Mouse (Mus musculus): ENCODE data around the gene Tcea2. TPM values are rescaled to one million over a fixed set of nuclear protein-coding genes. Genes with fewer than 3 reads are reported as not detected.

Gene Tcea2
- 1 to 10 TPM; 7.5 to 9.7 TPM for total RNA-seq (2021)
- long read RNA-seq, experiment 1, partial matches to known transcripts: 1 of 2 reads
- long read RNA-seq, experiment 1, other reads (novel, unspliced or antisense): 1 of 2 reads
- long read RNA-seq, experiment 2, partial matches to known transcripts: 0 of 5 reads
- long read RNA-seq, experiment 2, other reads (novel, unspliced or antisense): 4 of 5 reads

DNA sequence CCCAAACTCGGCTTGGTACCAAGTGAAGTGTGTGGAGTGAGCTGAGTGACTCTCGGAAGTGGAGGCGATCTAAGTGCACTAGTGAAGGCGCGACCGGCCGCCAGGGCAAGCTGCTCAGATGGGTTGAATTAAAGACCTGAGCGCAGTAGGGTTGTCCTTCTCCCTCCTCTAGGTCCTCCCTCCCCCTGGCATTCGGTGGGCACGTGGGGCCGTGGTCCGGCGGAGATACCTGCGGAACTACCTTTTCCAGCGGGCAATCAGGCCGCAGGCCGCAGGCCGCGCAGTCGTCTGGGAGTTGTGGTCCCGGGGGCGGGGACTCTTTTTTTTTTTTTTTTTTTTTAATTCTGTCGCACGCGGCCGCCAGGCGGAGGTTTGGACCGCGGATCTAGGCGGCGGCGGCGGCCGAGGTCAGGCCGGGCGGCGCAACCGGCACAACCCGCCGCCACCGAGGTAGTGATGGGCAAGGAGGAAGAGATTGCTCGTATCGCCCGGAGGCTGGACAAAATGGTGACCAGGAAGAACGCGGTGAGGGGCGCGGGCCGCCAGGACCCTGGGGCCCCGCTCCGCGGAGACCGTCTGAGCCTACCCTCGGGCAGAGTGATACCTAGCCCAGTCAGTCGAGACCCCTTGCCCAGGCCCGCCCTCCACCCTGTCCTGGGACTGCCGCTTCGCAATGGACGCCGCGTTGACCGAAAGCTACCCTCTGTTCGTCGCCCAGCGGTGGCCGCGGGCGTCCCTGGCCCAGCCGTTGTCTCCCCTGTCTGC is at the start of gene Tcea2:
TSS of gene Tcea2 (plus strand) at position 360 of the 765 bp plus-strand sequence.
- peak in 1 of 2 experiments; percentile 64 for DNase-seq (ENCODE audit: low spot score in 2 of 2)

DNA sequence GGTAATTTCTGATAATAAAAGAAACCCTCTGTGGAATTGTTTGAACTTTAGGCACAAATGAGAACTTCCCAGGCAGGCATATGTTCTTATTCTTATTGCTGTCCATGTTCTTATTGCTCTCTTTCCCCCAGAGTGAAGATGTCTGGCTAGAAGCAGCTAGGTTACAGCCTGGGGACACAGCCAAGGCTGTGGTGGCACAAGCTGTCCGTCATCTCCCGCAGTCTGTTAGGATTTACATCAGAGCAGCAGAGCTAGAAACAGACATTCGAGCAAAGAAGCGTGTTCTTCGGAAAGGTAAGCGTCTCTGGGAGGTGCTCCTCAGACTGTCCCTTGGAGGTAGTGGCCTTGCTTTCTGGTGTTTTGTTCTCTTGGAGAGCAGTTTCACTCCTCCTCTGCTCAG is 47.5 kb upstream of the Tcea2 start:
- no peak for DNase-seq (ENCODE audit: low spot score in 2 of 2)

DNA sequence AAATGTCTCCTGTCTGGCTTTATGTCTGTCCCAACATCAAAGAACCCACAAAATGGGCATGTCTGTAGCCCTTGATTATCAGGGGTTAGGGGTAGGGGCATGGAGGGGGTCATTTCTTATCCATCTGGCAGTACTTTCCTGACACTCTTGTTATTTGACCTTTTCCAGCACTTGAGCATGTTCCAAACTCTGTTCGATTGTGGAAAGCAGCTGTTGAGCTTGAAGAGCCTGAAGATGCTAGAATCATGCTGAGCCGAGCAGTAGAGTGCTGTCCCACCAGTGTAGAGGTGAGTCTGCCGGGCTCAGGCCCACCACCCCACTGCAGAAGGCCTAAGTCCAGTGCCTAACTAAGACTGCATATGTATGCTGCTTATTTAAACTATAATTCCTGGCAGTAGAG is 44.2 kb upstream of the Tcea2 start:
- no peak for DNase-seq (ENCODE audit: low spot score in 2 of 2)

DNA sequence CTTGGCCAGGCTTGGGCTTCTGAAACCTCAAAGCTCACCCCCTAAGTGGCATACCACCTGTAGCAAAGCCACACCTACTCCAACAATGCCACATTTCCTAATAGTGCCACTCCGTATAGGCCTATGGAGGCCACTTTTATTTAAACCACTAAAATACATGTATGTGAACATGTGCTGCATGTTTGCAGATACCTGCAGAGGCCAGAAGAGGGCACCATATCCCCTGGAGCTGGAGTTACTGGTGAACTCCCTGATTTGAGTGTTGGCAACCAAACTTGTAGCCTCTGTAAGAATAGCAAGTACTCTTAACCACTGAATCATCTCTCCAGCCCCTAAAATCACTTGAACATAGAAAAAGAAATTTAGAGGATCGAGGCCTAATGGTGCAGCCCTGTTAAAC is 35.7 kb upstream of the Tcea2 start:
- peak in 1 of 2 experiments; percentile 30 for DNase-seq (ENCODE audit: low spot score in 2 of 2)

DNA sequence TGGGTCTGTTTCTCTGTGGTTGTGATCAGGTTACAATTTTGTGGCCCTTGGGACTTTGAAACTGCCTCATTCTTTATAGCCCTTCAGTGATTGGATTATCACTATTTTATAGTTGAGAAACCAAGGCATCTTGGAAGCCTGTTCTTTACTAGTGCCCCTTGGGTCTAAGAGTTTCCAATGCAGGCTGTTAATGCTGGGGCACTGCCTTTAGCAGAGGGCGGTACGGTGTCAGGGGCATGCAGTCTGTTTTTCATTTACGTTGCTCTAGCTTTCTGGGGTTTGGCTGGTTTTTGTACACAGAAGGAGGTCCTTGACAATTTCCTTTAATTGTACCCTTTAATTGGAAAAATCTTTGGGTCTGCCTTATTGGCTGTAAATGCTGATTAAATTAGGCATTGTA is 34.4 kb upstream of the Tcea2 start:
- no peak for DNase-seq (ENCODE audit: low spot score in 2 of 2)

DNA sequence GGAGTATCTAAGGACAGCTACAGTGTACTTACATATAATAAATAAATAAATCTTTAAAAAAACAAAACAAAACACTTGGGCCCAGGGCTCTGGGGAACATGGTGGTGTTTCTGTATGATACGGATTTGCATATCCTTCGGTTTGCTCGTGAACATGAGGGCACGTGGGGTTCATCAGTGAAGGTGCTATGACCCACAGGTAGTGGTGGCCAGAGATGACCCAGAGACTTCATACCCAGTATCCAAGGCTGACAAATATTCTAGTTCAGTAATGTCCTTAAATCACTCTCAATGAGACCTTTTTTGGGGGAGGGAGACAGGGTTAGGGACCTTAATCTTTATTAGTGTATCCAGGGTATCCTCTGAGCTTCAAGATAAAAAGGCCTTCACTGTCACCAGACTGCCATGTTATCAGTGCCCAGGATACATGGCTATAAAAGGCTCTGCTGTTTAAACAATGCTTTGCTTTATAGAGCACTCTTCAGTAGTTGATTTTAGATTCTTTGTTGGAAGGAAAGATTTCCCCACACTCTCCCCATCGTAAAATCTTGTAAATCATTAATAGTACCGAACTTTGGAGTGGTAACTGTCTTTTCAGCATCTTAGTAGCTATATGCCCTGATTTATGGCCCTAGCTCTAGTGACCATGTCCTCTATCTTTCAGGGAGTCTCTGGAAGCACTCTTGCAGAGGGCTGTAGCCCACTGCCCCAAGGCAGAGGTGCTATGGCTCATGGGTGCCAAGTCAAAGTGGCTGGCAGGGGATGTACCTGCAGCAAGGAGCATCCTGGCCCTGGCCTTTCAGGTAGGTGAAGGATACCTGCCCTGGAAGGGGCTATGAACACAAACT is 33.3 kb upstream of the Tcea2 start:
- no peak for DNase-seq (ENCODE audit: low spot score in 2 of 2)

DNA sequence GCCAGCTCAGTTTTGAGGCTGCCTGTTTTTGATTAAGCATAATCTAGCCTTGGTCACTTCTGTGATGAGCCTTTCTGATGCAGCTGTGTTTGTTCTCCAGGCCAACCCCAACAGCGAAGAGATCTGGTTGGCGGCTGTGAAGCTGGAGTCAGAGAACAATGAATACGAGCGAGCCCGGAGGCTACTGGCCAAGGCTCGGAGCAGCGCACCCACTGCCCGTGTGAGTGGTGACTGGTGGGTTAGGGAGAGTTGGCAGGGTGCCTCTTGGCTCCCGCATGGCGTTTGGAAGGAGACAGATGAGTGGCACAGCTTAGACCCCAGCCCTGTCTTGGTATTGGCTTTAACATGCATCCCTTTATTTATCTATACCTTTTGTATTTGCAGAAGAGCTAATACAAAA is 31.2 kb upstream of the Tcea2 start:
- no peak for DNase-seq (ENCODE audit: low spot score in 2 of 2)

DNA sequence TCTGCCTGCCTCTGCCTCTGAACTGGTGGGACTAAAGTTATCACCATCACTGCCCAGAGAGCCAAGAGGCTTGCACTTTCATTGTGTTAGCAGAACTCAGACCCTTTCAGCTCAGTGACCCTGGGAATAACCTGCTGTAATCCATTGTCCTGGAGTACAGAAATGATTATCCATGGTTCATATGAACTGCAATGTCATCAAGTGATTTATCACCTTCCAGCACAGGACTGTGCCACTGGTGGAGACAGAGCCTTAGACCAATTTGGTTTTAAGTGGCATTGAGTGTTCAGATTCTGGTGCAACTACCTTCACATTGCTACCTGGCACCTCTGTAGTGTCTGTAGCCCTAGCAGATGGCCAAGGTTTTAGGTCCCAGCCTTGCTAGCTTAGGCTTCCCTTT is 27.0 kb upstream of the Tcea2 start:
- no peak for DNase-seq (ENCODE audit: low spot score in 2 of 2)

DNA sequence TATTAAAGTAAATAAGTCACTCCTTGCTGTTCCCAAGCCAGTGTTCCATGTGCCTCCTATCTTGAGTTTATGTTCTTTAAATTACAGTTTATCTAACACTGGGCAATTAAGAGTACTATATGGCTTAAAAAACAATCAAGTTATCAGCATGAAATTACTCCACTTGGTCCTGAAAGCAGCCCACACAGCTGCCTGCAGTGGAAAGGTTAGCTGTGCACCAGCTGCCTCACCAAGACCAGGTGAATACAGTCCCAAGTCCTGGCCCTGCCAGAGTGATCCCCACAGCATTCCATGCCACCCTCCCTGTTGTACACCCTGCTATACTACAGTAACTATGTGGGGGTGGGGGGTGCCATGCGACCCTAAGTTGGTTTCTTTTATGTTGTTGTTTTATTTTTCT is 26.6 kb upstream of the Tcea2 start:
- DNase-seq (ENCODE audit: low spot score in 2 of 2): no peak

DNA sequence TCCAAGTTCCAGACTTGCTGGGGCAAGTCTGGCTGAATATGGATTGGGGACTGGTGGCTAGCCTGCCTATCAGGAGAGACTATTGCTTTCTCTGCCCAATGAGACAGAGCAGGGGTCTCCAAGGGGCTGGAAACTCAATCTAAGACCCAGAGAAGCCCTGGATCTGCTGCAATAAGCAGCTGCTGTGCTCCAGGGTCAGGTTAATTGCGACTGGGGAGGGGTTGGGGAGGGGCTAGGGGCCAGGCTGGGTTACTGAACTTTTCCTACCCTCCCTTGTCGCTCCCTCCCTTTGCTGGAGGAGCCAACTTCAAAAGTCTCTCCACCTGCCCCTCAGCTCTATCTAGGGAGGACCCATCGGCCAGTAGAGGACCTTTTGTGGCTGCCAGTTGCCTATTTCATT is 23.4 kb upstream of the Tcea2 start, which contains the start of gene Gm29797:
TSS of gene Gm29797 (plus strand) at position 301 of the 400 bp plus-strand sequence.
- no peak for DNase-seq (ENCODE audit: low spot score in 2 of 2)

DNA sequence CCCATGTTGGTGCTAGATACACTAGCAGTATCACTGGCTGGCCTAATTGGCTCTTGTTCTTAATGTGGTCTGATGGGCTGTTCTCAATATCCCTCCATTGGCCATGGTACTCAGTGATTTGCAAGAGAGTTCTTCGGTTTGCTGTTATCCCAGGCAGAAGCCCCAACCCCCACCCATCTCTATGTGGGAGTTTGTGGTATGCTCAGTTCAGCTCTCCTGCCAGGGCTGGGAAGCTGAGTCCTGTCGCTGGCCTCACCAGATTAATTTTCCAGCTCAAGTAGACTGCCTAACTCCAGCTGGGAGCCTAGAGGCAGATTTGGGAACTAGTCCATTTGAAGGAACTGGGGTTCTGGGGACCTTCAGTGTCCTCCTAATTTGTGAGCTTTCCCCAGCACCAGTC is 22.7 kb upstream of the Tcea2 start:
- no peak for DNase-seq (ENCODE audit: low spot score in 2 of 2)

DNA sequence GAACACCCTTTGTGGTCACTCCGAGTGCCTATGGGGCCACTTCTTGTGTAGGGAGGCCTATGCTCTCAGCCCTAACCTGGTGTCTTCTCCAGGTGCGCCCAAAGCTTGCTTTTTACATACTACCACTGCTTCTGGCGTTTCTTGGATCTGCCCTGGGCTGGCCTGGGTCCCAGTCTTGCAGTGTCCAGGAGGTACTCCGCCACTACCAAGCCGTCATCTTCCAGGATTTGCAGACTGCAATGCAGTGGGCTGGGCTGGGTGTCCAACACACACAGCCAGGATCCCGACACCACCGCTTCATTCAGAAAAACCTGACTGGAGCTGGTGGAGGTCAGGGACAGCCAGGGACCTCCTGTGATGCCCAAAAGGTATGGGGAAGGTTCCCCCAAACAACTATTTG is 21.6 kb upstream of the Tcea2 start:
- no peak for DNase-seq (ENCODE audit: low spot score in 2 of 2)

DNA sequence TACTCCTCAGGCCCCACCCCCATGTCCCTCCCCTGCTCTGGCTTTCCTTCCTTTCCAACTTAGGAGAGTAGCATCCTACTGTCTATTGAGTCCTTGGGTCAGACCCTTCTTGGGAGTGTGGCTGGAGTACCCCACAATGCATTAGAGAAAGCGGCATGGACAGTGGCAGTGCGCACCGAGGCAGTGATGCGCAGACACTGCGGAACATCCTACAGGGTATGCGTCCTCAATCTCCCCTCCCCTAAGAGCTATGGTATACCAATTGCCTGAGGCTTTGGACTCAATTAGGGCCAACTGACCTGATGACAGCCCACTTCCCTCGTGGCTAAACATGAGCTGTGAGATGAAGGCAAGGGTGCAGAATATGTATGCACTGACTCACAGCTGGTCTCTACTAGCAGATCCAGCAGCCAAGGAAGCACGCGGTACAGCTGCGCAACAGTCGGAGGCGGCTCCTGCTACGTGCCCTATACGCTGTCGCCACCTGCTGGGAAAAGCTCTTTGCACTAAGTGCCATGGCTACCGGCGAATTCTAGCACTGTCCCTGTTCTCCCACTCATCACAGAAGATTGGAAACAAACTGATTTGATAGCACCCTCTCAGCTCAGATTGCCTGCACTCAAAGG is 21.1 kb upstream of the Tcea2 start:
- DNase-seq (ENCODE audit: low spot score in 2 of 2): peak in 1 of 2 experiments; percentile 58

DNA sequence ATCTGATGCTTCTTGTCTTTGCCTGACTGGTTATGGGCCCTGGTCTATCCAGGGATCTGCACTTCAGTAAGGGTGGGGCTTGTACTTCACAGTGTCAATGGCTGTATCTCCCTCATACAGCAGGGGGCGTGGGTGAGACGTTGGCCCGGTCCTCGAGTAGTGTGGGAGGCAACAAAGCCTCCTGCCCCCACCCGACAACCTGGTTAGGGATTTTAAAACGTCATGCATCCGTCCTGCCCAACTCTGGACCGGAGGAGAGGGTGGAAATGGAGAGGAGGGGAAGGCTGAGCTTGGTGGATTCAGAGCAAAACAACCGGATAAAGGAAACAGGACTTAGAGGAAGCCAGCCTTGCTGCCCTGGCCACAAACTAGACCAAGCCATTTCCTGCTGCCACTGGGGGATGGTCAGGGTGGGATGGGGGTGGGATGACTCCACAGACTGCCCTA is 20.5 kb upstream of the Tcea2 start:
- DNase-seq (ENCODE audit: low spot score in 2 of 2): peak; percentile 53 to 79

DNA sequence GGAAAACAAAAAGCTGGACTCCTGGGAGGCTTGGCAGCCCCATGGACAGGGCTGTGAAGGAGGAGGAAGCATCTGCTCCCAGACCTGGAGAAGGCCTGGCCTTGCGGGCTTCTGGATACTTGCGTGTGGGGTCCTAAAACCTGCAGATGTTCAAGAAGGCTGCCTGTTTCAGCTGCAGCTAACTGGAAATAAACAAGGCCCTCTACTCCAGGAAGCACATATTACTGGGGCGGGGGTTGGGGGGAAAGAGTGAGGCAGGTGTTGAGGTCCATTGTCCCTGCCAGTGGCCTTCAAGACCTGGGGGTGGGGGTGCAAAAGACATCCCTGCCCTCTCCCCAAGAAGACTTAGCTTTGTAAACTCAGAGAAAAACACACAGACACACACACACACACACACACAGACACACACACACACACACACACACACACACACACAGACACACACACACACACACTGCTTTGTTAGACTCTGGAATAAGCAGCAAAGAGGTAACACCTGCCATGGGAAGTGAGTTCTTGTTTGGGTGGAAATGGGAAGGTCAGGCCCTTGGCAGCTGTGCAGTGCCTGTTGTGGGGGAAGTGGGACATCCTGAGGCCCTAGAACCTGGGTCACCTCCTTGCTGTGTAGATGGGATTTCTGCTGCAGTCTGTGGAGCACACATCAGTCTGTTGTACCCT is 17.4 kb upstream of the Tcea2 start:
- no peak for DNase-seq (ENCODE audit: low spot score in 2 of 2)

DNA sequence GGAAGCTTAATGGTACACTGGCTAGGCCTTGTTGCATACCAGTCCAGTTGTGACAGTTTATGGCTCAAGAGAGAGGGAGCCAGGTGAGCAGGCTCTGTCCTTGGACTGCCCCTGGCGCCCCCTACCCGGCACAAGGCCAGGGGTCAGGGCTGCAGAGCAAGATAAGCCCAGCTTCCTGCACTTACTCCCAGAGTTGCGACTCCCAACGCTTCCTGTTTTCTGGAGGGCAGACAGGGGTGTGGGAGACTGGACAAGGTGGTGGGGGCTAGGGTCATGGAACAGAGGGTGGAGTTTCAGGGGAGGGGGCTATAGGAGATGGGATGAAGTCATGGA is 16.8 kb upstream of the Tcea2 start:
- DNase-seq (ENCODE audit: low spot score in 2 of 2): no peak

DNA sequence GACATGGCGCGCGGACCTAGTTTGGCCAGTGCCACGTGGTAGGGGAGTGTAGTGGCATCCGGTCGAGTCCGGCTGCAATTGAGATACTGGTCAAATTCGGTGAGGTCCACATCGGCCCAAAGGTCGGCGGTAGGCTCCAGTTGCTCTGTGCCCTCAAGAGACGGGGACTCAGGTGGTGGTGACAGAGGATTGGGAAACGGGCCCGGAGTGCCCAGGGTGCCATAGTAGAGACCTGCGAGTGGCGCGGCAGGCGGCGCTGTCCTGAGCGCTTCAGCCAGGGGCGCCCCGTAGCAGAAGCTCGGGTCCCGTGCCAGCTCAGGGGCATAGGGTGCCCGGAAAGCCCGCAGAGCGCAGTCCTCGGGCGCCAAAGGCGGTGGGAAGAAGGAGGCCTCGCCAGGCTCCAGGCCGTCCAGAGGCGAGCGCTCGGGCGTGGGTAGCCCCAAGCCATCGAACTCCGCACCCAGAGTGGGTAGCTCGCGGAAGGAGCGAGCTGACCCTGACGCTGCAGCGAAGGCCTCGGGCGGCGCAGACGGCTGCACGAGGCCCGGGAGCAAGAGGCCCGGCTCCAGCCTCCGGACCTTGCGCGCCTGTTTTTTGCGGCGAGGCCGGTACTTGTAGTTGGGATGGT is 9.7 kb upstream of the Tcea2 start:
- DNase-seq (ENCODE audit: low spot score in 2 of 2): no peak

DNA sequence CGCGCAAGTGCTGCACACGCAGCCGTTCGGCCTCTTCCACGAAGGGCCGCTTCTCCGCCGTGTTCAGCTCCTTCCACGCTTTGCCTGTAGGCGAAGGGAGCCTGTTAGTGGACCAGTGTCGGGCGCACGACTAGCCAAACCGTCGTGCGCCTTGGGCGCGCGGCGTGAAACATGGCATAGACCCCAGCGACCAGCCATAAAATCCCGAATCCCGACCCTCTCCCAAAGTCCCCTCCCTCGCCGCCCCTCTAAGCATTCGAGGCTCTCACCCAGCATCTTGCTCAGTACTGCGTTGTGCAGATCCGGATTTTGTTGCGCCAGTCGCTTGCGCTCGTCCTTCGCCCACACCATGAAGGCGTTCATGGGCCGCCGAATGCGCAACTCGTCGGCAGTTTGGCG is 9.2 kb upstream of the Tcea2 start:
- no peak for DNase-seq (ENCODE audit: low spot score in 2 of 2)

DNA sequence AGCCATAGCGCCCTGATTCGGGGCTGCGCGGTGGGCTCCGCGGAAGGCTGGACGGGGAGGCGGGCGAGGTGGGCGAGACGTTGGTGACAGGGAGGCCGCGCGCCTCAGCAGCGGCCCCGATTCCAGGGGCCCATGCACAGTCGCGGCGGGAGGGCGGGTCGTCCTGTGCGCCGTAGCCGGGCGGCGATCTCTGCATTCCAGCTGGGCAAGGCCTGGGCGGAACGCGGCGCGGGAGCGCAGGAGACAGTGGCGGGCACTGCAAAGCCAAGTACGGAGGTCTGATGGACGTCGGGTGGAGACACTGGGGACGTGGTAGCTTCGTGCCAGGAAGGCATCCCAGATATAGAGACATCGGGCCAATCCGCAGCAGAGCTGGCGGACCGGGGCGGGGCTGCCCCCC is 8.8 kb upstream of the Tcea2 start, which contains the start of gene Sox18:
TSS of gene Sox18 (minus strand) at position 315 of the 400 bp plus-strand sequence.
- peak in 1 of 2 experiments; percentile 24 for DNase-seq (ENCODE audit: low spot score in 2 of 2)

DNA sequence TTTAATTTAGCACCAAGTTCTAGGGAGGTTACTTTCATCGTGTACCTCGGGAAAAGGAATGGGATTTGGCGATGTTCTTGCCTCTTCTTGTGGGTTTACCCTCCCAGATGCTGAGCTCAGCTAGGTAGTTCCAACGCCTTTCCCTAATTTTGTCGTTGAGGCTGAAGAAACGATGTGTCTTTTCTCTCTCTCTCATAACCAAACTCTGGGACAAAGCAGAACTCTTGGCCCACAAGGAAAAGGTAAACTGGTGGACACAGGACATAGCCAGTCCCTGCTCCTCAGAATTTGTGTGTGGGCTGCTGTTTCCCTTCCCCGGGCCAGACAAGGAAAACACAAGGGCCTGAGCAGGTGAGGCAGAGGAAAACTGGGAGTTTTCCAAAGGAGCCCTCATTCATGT is 8.1 kb upstream of the Tcea2 start:
- DNase-seq (ENCODE audit: low spot score in 2 of 2): no peak
